Mouse (Mus musculus): Measurements from ENCODE around the gene Pam16. TPM values are rescaled to one million over a fixed set of nuclear protein-coding genes. Genes with fewer than 3 reads are reported as not detected.

Pam16 gene
- polyA plus RNA-seq, 1 experiment, result 9.5 TPM

- peaks cover 9% of the 10 kb centered on the region for H3K36me3 ChIP-seq (ENCODE audit: control insufficient read depth, insufficient read depth, low read length)
- WGBS, result 61% methylated on average over 3 of the region's 3 CpGs
- no peak overlapping the region for H3K4me3 ChIP-seq (ENCODE audit: extremely low read depth, insufficient read depth, insufficient read length)
These were observed 16.5 kb upstream of the Pam16 start for GRCm38 (mm10) chr16:4641119-4641838.

DNA sequence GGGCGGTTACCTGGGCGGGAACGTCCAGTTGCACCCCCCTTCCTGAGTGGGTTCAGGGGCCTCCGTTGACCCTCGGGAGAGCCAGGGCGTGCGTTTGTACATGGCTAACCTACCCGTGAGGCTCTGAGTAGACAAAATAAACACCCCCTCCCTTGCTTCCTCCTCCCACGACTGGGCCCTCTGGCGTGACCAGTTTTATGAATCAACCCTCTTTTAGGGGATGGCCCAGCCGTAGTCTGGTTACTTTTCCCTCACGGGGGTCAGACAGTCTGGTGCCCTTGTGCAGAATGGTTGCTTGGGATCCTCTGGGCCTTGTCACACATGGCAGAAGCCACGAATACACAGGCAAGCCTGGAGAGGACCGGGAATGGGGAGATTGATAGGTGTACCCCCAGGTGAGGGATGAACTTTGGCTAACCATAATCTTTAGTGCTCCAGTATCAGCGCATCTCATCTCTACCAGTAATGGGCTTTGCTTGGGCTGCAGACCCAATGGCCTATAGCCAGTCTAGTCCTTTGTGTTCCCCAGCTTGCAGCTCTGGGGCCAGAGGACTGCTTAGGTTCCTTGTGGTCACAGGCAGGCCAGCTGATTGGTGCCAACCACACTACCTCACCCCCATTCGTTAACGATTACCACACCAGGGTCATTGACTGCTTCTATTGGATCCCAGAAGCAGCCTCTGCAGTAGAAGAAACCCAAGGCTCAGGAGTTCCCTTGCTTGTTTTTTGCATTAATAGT is 15.6 kb upstream of the Pam16 start:
- peaks cover 16% of the 10 kb centered on the region; the same call in 1 of the 2 replicates for H3K4me1 ChIP-seq (ENCODE audit: control insufficient read depth, insufficient read depth, insufficient read length)
- peak overlapping the region; percentile 44; the same call in 1 of the 2 replicates for H3K4me3 ChIP-seq (ENCODE audit: extremely low read depth, insufficient read depth, insufficient read length)
- no peak for TF ChIP-seq POLR2A (IDR thresholded peaks at IDR 0.05; ENCODE audit: low read depth, low read length)
- TF ChIP-seq CTCF (IDR thresholded peaks at IDR 0.05; ENCODE audit: extremely low read depth, insufficient read depth, insufficient read length, insufficient replicate concordance), result no peak
- WGBS, result 49% methylated on average over 17 of the region's 17 CpGs
- H3K27ac ChIP-seq (ENCODE audit: insufficient read depth, low read length), result peak overlapping the region; percentile 65
- peak in 1 of 2 experiments; percentile 20 for DNase-seq (ENCODE audit: low read depth in 1 of 2, low spot score in 2 of 2)
- H3K27me3 ChIP-seq (ENCODE audit: control insufficient read depth, insufficient read depth, low read length), result no peaks in the 10 kb centered on the region
- H3K36me3 ChIP-seq (ENCODE audit: control insufficient read depth, insufficient read depth, low read length), result peaks cover 6% of the 10 kb centered on the region

More at GRCm38 (mm10) chr16:4641119-4641838, 16.5 kb upstream of the Pam16 start:
- no peak for TF ChIP-seq CTCF (IDR thresholded peaks at IDR 0.05; ENCODE audit: extremely low read depth, insufficient read depth, insufficient read length, insufficient replicate concordance)
- TF ChIP-seq POLR2A (IDR thresholded peaks at IDR 0.05; ENCODE audit: low read depth, low read length), result no peak
- Histone ChIP-seq H3K4me1 (ENCODE audit: control insufficient read depth, insufficient read depth, insufficient read length) (peaks cover 16% of the 10 kb centered on the region; the same call in 1 of the 2 replicates), H3K27me3 (ENCODE audit: control insufficient read depth, insufficient read depth, low read length) (no peaks in the 10 kb centered on the region), H3K27ac (ENCODE audit: insufficient read depth, low read length) (peak overlapping the region; percentile 33; the same call in 1 of the 2 replicates)
- DNase-seq (ENCODE audit: low read depth in 1 of 2, low spot score in 2 of 2), result peak in 1 of 2 experiments; percentile 38

GRCm38 (mm10) chr16:4639831-4640237 is 15.0 kb upstream of the Pam16 start, which contains the start of the genes Vasn and Dnaja3:
TSS of gene Vasn (plus strand) at chr16:4639941.
TSS of gene Dnaja3 (plus strand) at chr16:4639989.
- peak in 1 of 2 experiments; percentile 45 for DNase-seq (ENCODE audit: low read depth in 1 of 2, low spot score in 2 of 2)
- peaks cover 9% of the 10 kb centered on the region for H3K36me3 ChIP-seq (ENCODE audit: control insufficient read depth, insufficient read depth, low read length)
- peaks cover 16% of the 10 kb centered on the region; the same call in 1 of the 2 replicates for H3K4me1 ChIP-seq (ENCODE audit: control insufficient read depth, insufficient read depth, insufficient read length)
- no peaks in the 10 kb centered on the region for H3K27me3 ChIP-seq (ENCODE audit: control insufficient read depth, insufficient read depth, low read length)
- H3K27ac ChIP-seq (ENCODE audit: insufficient read depth, low read length), result peak within 1 kb of the TSS; percentile 65
- peak within 1 kb of the TSS; percentile 44; the same call in 1 of the 2 replicates for H3K4me3 ChIP-seq (ENCODE audit: extremely low read depth, insufficient read depth, insufficient read length)
- WGBS, result 49% methylated on average over 22 of the region's 22 CpGs
- no peak for TF ChIP-seq CTCF (IDR thresholded peaks at IDR 0.05; ENCODE audit: extremely low read depth, insufficient read depth, insufficient read length, insufficient replicate concordance)
- TF ChIP-seq POLR2A (IDR thresholded peaks at IDR 0.05; ENCODE audit: low read depth, low read length), result no peak

DNA sequence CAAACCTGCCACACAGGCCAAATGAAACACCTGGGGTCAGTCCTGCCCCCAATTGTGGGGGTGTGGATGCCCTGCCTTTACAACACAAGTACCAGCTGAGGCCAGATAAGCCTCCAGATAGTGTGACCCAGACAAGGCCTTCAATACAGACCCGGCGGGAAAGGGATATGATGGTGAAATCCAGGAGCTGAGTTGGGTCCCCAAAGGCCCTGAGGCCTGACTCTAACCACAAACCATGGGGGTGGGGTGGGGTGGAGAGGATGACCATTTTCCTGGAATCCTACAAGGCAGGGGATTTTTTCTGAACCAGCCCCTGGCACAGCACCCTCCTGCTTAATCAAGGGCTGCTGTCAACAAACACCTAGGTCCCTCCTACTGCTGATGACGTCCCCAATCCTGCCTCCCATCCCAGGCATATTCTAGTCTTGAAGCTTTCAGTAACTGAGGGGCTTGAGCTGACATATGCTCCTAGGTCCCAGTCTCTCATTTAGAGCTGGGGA is 14.2 kb upstream of the Pam16 start:
- peaks cover 16% of the 10 kb centered on the region; the same call in 1 of the 2 replicates for H3K4me1 ChIP-seq (ENCODE audit: control insufficient read depth, insufficient read depth, insufficient read length)
- WGBS, result 87% methylated on average over 3 of the region's 3 CpGs
- no peak overlapping the region for H3K27ac ChIP-seq (ENCODE audit: insufficient read depth, low read length)
- DNase-seq (ENCODE audit: low read depth in 1 of 2, low spot score in 2 of 2), result no peak
- no peak overlapping the region for H3K4me3 ChIP-seq (ENCODE audit: extremely low read depth, insufficient read depth, insufficient read length)
- TF ChIP-seq POLR2A (IDR thresholded peaks at IDR 0.05; ENCODE audit: low read depth, low read length), result no peak
- TF ChIP-seq CTCF (IDR thresholded peaks at IDR 0.05; ENCODE audit: extremely low read depth, insufficient read depth, insufficient read length, insufficient replicate concordance), result no peak
- no peaks in the 10 kb centered on the region for H3K27me3 ChIP-seq (ENCODE audit: control insufficient read depth, insufficient read depth, low read length)
- H3K36me3 ChIP-seq (ENCODE audit: control insufficient read depth, insufficient read depth, low read length), result peaks cover 17% of the 10 kb centered on the region

DNA sequence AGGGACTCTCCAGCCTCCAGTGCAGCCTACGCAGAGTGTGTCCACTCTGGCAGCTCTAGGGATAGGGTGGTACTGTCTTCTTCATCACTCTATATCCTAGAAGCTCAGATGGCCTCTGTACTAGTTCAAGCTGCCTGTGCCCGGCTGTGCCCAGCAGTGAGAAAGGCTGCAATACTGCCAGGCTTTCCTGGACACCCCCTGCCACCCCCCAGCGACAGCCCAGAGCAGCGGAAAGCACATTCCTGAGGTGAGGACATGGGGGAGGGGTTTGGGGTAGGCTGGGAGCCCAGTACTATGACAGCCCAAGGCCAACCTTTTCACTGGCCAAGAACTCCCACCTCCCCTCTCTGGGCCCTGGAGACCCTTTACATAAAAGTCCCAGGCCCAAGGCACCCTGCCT is 11.0 kb upstream of the Pam16 start:
- no peak for DNase-seq (ENCODE audit: low read depth in 1 of 2, low spot score in 2 of 2)
- Histone ChIP-seq H3K4me1 (ENCODE audit: control insufficient read depth, insufficient read depth, insufficient read length) (peaks cover 5% of the 10 kb centered on the region; the same call in 1 of the 2 replicates), H3K4me3 (ENCODE audit: extremely low read depth, insufficient read depth, insufficient read length) (no peak overlapping the region), H3K27ac (ENCODE audit: insufficient read depth, low read length) (no peak overlapping the region), H3K27me3 (ENCODE audit: control insufficient read depth, insufficient read depth, low read length) (no peaks in the 10 kb centered on the region), H3K36me3 (ENCODE audit: control insufficient read depth, insufficient read depth, low read length) (peaks cover 39% of the 10 kb centered on the region)
- TF ChIP-seq POLR2A (IDR thresholded peaks at IDR 0.05; ENCODE audit: low read depth, low read length) (no peak), CTCF (IDR thresholded peaks at IDR 0.05; ENCODE audit: extremely low read depth, insufficient read depth, insufficient read length, insufficient replicate concordance) (no peak)
- 96% methylated on average over 4 of the region's 4 CpGs for WGBS

DNA sequence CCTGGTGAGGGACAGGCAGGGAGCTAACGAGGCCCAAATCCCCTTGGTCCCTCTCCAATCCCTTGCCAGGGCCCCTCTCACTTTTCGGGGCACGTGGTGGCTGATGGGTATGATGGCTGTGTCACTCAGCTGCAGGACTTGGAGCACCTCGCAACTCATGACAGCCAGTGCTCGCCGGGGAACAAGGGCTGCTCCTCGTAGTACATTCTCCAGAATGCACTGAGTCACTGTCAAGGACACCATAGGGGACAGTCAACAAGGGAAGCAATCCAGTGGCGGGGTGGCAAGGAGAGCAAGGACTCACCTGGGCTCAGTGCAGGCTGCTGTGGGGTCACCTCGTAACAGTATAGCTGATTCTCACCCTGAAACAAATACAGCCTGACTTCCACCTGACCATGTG is 9.9 kb upstream of the Pam16 start:
- no peak for DNase-seq (ENCODE audit: low read depth in 1 of 2, low spot score in 2 of 2)
- no peak overlapping the region for H3K4me3 ChIP-seq (ENCODE audit: extremely low read depth, insufficient read depth, insufficient read length)
- TF ChIP-seq POLR2A (IDR thresholded peaks at IDR 0.05; ENCODE audit: low read depth, low read length), result no peak
- TF ChIP-seq CTCF (IDR thresholded peaks at IDR 0.05; ENCODE audit: extremely low read depth, insufficient read depth, insufficient read length, insufficient replicate concordance), result no peak
- no peaks in the 10 kb centered on the region for H3K27me3 ChIP-seq (ENCODE audit: control insufficient read depth, insufficient read depth, low read length)
- no peak overlapping the region for H3K27ac ChIP-seq (ENCODE audit: insufficient read depth, low read length)
- WGBS, result 93% methylated on average over 9 of the region's 9 CpGs
- H3K36me3 ChIP-seq (ENCODE audit: control insufficient read depth, insufficient read depth, low read length), result peaks cover 39% of the 10 kb centered on the region
- H3K4me1 ChIP-seq (ENCODE audit: control insufficient read depth, insufficient read depth, insufficient read length), result no peaks in the 10 kb centered on the region

Data from spleen, adult 2 months (tissue).